Mouse (Mus musculus): ENCODE data around the gene Ccna2. TPM values are rescaled to one million over a fixed set of nuclear protein-coding genes. Genes with fewer than 3 reads are reported as not detected.

Gene Ccna2
- total and polyA plus RNA-seq, 2 experiments = 0.67 to 0.74 TPM

- TF ChIP-seq CTCF (IDR thresholded peaks at IDR 0.05; ENCODE audit: low read depth, low read length) = no peak
- H3K9ac ChIP-seq (ENCODE audit: low read depth, low read length) = no peak within 1 kb of the TSS
- H3K4me1 ChIP-seq (ENCODE audit: control insufficient read depth, insufficient read depth, low read length) = peaks cover 3% of the 10 kb centered on the region; the same call in 1 of the 2 replicates
- H3K79me2 ChIP-seq (ENCODE audit: control insufficient read depth, insufficient read depth, low read length) = no peaks in the 10 kb centered on the region
- WGBS = 3% methylated on average over 51 of the region's 51 CpGs
- DNase-seq (ENCODE audit: extremely low read depth, low read depth, low spot score) = no peak
- no peaks in the 10 kb centered on the region for H3K36me3 ChIP-seq (ENCODE audit: control insufficient read depth, insufficient read depth, low read length)
- peak within 1 kb of the TSS; percentile 25; the same call in 1 of the 2 replicates for H3K4me3 ChIP-seq (ENCODE audit: insufficient read depth, low read depth, low read length)
- H3K27me3 ChIP-seq (ENCODE audit: control insufficient read depth, insufficient read depth, low read length) = peaks cover 12% of the 10 kb centered on the region
- H3K27ac ChIP-seq (replicated peaks; ENCODE audit: insufficient read depth, low read depth, low read length) = no peak within 1 kb of the TSS
Measured at GRCm38 (mm10) chr3:36521073-36522060, 50.6 kb downstream of the Ccna2 start, which contains the start of gene Gm11549. TSS of gene Gm11549 (minus strand) at chr3:36521813.

GRCm38 (mm10) chr3:36516196-36516595 lies 55.8 kb downstream of the Ccna2 start:
- no peaks in the 10 kb centered on the region for H3K36me3 ChIP-seq (ENCODE audit: control insufficient read depth, insufficient read depth, low read length)
- H3K27me3 ChIP-seq (ENCODE audit: control insufficient read depth, insufficient read depth, low read length) = peaks cover 6% of the 10 kb centered on the region
- no peak for DNase-seq (ENCODE audit: extremely low read depth, low read depth, low spot score)
- H3K4me1 ChIP-seq (ENCODE audit: control insufficient read depth, insufficient read depth, low read length) = no peaks in the 10 kb centered on the region
- WGBS = 88% methylated on average over 9 of the region's 9 CpGs
- no peak overlapping the region for H3K27ac ChIP-seq (replicated peaks; ENCODE audit: insufficient read depth, low read depth, low read length)
- TF ChIP-seq CTCF (IDR thresholded peaks at IDR 0.05; ENCODE audit: low read depth, low read length) = no peak
- H3K9ac ChIP-seq (ENCODE audit: low read depth, low read length) = no peak overlapping the region
- no peaks in the 10 kb centered on the region for H3K79me2 ChIP-seq (ENCODE audit: control insufficient read depth, insufficient read depth, low read length)
- no peak overlapping the region for H3K4me3 ChIP-seq (ENCODE audit: insufficient read depth, low read depth, low read length)

Other genes with a start within 250 kb of the Ccna2 start
- 77.4 and 95.0 TPM in 2 replicates for gene Anxa5, start 96.3 kb downstream of the Ccna2 start, total RNA-seq (2014; rRNA removed)
- 152 and 159 TPM in 2 replicates for gene Anxa5, start 96.3 kb downstream of the Ccna2 start, polyA plus RNA-seq (2012; rRNA removed)
- gene 1810062G17Rik, start 96.2 kb downstream of the Ccna2 start, total RNA-seq (2014; rRNA removed) = 1.4 and 1.7 TPM in 2 replicates
- gene 1810062G17Rik, start 96.2 kb downstream of the Ccna2 start, polyA plus RNA-seq (2012; rRNA removed) = 0.87 and 0.91 TPM in 2 replicates
- not detected in 2 replicates for gene Gm11549, start 50.3 kb downstream of the Ccna2 start, total RNA-seq (2014; rRNA removed)
- not detected in 2 replicates for gene Gm11549, start 50.3 kb downstream of the Ccna2 start, polyA plus RNA-seq (2012; rRNA removed)
- 13.4 and 15.6 TPM in 2 replicates for gene Exosc9, start 19.5 kb downstream of the Ccna2 start, total RNA-seq (2014; rRNA removed)
- 4.8 and 6.3 TPM in 2 replicates for gene Exosc9, start 19.5 kb downstream of the Ccna2 start, polyA plus RNA-seq (2012; rRNA removed)
- 4.2 and 6.1 TPM in 2 replicates for gene Bbs7, start 41.3 kb upstream of the Ccna2 start, total RNA-seq (2014; rRNA removed)
- gene Bbs7, start 41.3 kb upstream of the Ccna2 start, polyA plus RNA-seq (2012; rRNA removed) = 0.65 and 1.8 TPM in 2 replicates
- 0.46 and 0.87 TPM in 2 replicates for gene Trpc3, start 118.0 kb upstream of the Ccna2 start, total RNA-seq (2014; rRNA removed)
- 0.21 and 0.27 TPM in 2 replicates for gene Trpc3, start 118.0 kb upstream of the Ccna2 start, polyA plus RNA-seq (2012; rRNA removed)